Mouse (Mus musculus) liver, adult 2 months (tissue): Measurements from ENCODE around the gene Ube2j2.

ENCODE experiments used
- CTCF ChIP-seq: fragments of 200-500 bp; IDR thresholded peaks from 2 replicates; pipeline ENCODE4 v1.5.1; 2011; ENCODE audit warnings: low read depth, low read length, control low read depth
- POLR2A ChIP-seq: fragments of 200-500 bp; IDR thresholded peaks from 2 replicates; pipeline ENCODE4 v1.6.1; 2011; ENCODE audit warnings: low read length, control low read depth; ENCODE audit not compliant: insufficient read depth; ENCODE audit errors: extremely low read depth

DNA sequence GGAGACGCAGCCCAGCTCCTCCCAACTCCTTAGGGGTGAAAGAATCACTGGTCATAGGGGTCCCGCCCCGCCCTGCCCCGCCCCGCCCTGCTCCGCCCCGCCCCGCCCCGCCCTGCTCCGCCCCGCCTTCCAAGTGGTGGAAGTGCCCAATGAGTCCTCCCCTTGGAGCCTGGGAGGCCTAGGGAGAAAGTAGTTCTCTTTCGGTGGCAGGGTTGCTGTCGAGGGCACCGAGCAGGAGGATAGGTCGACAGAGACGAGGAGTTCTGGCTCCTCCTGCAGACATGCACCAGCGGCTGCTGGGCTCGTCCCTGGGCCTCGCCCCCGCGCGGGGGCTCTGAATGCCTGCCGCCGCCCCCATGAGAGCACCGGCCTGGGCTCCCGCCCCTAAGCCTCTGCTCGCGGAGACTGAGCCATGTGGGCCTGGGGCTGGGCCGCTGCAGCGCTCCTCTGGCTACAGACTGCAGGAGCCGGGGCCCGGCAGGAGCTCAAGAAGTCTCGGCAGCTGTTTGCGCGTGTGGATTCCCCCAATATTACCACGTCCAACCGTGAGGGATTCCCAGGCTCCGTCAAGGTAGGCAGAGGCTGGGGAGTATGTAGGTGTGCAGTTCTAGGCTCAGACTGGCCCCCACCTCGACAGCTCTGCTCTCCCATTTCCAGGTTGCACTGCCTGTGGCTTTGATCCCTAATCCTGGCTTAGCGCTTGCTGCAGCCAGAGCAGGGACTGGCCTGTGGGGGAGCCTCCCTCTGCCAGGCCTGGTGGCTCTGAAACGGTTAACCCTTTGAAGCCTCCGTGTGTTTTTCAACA lies 18.7 kb downstream of the Ube2j2 start, which contains the start of gene C1qtnf12:
- TF ChIP-seq POLR2A (no peak), CTCF (no peak)
